Mouse (Mus musculus): ENCODE measurements around the gene Zbtb8os. TPM values are rescaled to one million over a fixed set of nuclear protein-coding genes. Genes with fewer than 3 reads are reported as not detected.

Gene Zbtb8os
- polyA plus RNA-seq (2015; fragmentation: Nextera tagmentation; extraction: Ambion mirVana): 55.9 and 60.8 TPM in 2 replicates

DNA sequence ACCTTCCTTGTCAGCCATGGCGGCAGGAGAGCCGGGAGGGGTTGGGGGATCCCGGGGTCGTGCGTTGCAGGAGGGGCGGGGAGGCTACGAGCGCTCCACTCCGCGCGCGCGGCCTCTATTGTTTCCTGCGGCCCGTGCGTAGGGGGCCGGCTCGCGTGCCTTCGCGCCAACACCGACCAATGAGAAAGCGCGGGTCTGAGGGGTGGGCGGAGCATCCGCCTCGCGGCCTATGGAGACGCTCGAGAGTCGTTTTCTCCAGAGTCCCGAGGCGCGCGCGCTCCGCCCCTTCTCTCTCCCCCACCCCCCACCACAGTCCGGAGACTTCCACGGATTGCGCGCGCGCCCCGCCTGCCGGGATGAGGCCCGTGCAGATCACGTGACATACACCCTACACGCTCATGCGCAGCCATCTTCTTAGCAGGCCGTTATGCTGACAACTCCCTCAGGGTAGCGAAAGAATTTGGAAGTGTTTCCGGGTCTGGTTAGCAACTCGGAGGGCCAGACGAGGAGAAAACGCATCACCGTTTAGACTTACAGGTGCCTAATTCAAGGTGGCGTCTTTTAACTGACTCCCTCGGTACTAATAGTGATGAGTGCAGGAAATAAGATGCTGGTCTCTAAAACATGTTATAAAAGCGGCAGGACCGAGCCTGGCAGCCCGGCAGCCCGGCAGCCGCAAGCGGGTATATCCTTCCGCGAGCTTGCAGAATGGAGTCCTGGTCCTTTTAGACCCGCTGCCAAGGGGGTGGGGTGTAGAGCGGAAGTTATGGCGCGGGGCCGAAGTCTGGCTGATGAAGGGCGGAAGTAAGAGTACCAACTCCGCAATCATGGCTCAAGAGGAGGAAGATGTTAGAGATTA is at the start of gene Zbtb8os, which contains the start of gene Rbbp4:
Gene Zbtb8os, plus strand, starts transcription at position 480 of the 859 bp plus-strand sequence.
Gene Rbbp4, minus strand, starts transcription at position 155 of the 859 bp plus-strand sequence.
- TF ChIP-seq CTCF (IDR thresholded peaks at IDR 0.05; ENCODE audit: low read depth): peak; percentile 30; the same call in 1 of the 2 replicates
- WGBS: under 1% methylated on average over 64 of the region's 73 CpGs
- Histone ChIP-seq H3K9me3 (replicated peaks; ENCODE audit: low read length) (no peaks in the 10 kb centered on the region), H3K27me3 (ENCODE audit: insufficient read depth, low read length) (no peaks in the 10 kb centered on the region), H3K9ac (ENCODE audit: low read depth, low read length) (peak within 1 kb of the TSS; percentile 97), H3K4me3 (replicated peaks; ENCODE audit: low read depth, low read length) (peak within 1 kb of the TSS; percentile 92), H3K36me3 (ENCODE audit: insufficient read depth, low read length) (peaks cover 8% of the 10 kb centered on the region; the same call in 1 of the 2 replicates), H3K4me2 (ENCODE audit: low read length) (peak within 1 kb of the TSS; percentile 86), H3K4me1 (replicated peaks; ENCODE audit: insufficient read depth, low read length) (peaks cover 19% of the 10 kb centered on the region; the same call in 1 of the 2 replicates), H3K27ac (peak within 1 kb of the TSS; percentile 98)
- DNase-seq (ENCODE audit: low spot score): peak; percentile 99
- peak; percentile 97 for ATAC-seq (replicated peaks; ENCODE audit: low FRiP score, low read depth)

DNA sequence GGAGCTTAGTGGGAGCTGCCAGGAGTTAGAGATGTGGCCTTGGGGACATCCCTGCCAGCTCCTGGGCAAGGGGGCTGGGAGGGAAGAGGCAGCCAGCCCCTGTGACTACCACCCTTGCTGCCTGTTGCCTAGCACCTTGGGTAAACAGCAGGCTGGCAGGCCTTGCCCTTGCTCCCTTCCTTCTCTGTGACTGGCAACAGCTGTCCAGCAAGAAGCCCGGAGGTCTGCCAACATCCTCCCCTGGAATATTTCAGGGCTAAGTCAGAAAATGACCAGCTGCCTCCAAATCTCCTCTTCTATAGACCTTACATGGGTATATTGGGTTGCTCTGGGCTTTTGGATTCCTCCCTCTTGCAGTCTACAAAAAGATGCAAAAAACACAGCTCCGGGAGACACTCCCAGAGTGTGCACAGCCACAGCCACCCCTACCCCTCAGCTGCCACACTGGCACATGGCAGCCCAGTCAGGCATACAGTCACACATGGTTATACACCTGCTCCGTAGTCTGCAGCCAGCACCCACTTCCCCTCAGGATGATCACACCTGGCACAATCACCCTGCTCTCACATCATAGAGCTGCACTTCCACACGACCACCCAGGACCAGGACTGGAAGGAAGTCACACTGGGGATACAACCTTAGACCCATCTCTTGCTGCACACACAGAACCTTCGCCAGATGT is 49.4 kb upstream of the Zbtb8os start:
- H3K27me3 ChIP-seq (ENCODE audit: insufficient read depth, low read length): no peaks in the 10 kb centered on the region
- H3K9me3 ChIP-seq (replicated peaks; ENCODE audit: low read length): no peaks in the 10 kb centered on the region
- no peak for TF ChIP-seq CTCF (IDR thresholded peaks at IDR 0.05; ENCODE audit: low read depth)
- 39% methylated on average over 5 of the region's 5 CpGs for whole genome bisulfite sequencing
- no peak overlapping the region for H3K9ac ChIP-seq (ENCODE audit: low read depth, low read length)
- ATAC-seq (replicated peaks; ENCODE audit: low FRiP score, low read depth) (no peak; the same call in 1 of the 2 replicates), DNase-seq (ENCODE audit: low spot score) (no peak)
- no peak overlapping the region for H3K4me3 ChIP-seq (replicated peaks; ENCODE audit: low read depth, low read length)
- no peaks in the 10 kb centered on the region for H3K36me3 ChIP-seq (ENCODE audit: insufficient read depth, low read length)
- 0 out of 2 replicates have a peak, but pooled peaks cover 6% of the 10 kb centered on the region for H3K4me1 ChIP-seq (replicated peaks; ENCODE audit: insufficient read depth, low read length)
- no peak overlapping the region for H3K27ac ChIP-seq
- peak overlapping the region; percentile 98; the same call in 1 of the 2 replicates for H3K4me2 ChIP-seq (ENCODE audit: low read length)

DNA sequence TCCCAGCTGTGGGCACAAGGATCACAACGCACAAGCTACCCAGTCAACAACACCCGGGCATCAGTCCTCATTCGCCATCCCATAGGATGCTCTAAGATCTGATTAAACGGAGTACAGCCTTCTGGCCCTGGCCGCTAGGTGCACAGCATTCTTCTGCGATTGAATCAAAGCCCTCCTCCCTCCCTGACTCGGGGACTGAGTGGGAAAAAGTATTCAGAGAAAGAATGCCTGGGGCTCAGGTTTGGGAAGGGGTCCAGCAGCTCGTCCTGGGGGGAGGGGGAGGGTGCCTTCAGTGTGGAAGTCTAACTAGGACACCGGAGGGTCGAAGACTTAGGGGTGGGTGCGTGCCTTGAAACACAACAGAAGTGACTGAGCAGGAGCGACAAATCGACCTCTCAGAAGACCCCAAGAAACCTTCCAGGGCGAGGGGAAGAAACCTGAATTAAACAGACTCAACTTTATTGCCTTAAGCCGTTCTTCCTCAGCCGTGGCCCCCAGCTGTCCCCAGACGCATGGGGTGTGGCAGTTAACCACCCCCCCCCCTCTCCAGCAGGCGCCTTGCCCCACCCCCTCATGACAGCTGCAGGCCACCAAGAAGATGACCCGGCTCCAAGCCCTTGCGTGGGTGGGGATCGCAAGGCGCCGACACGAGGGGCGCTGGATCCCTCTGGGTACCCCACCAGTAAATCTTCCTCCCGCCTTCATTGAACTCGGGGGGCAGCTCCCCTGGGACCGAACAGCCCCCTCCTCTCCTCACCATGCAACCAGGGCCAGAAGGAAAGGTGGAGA is 48.6 kb upstream of the Zbtb8os start:
- 0 out of 2 replicates have a peak, but pooled peaks cover 6% of the 10 kb centered on the region for H3K4me1 ChIP-seq (replicated peaks; ENCODE audit: insufficient read depth, low read length)
- WGBS: 2% methylated on average over 26 of the region's 28 CpGs
- ATAC-seq (replicated peaks; ENCODE audit: low FRiP score, low read depth) (peak; percentile 27; the same call in 1 of the 2 replicates), DNase-seq (ENCODE audit: low spot score) (peak; percentile 64)
- H3K36me3 ChIP-seq (ENCODE audit: insufficient read depth, low read length): no peaks in the 10 kb centered on the region
- H3K4me2 ChIP-seq (ENCODE audit: low read length): peak overlapping the region; percentile 98
- H3K27me3 ChIP-seq (ENCODE audit: insufficient read depth, low read length): no peaks in the 10 kb centered on the region
- TF ChIP-seq CTCF (IDR thresholded peaks at IDR 0.05; ENCODE audit: low read depth): peak; percentile 39; the same call in 1 of the 2 replicates
- H3K27ac ChIP-seq: no peak overlapping the region
- H3K4me3 ChIP-seq (replicated peaks; ENCODE audit: low read depth, low read length): peak overlapping the region; percentile 52
- H3K9me3 ChIP-seq (replicated peaks; ENCODE audit: low read length): no peaks in the 10 kb centered on the region
- peak overlapping the region; percentile 54 for H3K9ac ChIP-seq (ENCODE audit: low read depth, low read length)

DNA sequence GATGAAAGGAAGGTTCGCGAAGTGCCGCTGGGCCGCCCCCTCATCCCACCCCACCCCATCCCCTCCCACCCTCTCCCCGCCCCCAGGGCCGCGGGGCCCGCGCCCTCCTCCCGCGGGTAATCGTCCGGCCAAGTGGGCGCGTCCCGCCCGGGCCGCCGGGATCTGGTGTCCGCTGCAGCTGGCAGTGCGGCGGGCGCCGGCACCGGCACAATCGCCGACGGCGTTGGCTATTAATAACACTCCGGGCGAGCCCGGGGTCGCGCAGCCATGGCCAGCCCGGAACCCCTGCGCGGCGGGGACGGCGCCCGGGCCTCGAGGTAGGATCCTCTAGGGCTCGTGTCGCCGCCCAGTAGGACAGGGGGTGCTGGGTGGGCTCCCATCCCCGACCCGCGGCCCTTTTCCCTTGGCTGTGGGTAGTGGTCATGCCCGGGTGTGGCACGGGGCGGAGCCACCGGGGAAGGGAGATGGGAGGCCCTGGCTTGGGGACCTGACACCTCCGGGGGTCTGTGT is 48.0 kb upstream of the Zbtb8os start, which contains the start of gene Sync:
Gene Sync, plus strand, starts transcription at position 146 of the 510 bp plus-strand sequence.
- DNase-seq (ENCODE audit: low spot score): no peak
- TF ChIP-seq CTCF (IDR thresholded peaks at IDR 0.05; ENCODE audit: low read depth): no peak
- Histone ChIP-seq H3K9ac (ENCODE audit: low read depth, low read length) (peak within 1 kb of the TSS; percentile 54), H3K36me3 (ENCODE audit: insufficient read depth, low read length) (no peaks in the 10 kb centered on the region), H3K9me3 (replicated peaks; ENCODE audit: low read length) (no peaks in the 10 kb centered on the region), H3K4me3 (replicated peaks; ENCODE audit: low read depth, low read length) (peak within 1 kb of the TSS; percentile 52), H3K27ac (0 out of 2 replicates have a peak within 1 kb of the TSS, but pooled peaks have one; percentile 15), H3K4me2 (ENCODE audit: low read length) (peak within 1 kb of the TSS; percentile 98), H3K4me1 (replicated peaks; ENCODE audit: insufficient read depth, low read length) (0 out of 2 replicates have a peak, but pooled peaks cover 6% of the 10 kb centered on the region), H3K27me3 (ENCODE audit: insufficient read depth, low read length) (no peaks in the 10 kb centered on the region)
- 1% methylated on average over 48 of the region's 53 CpGs for WGBS
- ATAC-seq (replicated peaks; ENCODE audit: low FRiP score, low read depth): peak; percentile 61

DNA sequence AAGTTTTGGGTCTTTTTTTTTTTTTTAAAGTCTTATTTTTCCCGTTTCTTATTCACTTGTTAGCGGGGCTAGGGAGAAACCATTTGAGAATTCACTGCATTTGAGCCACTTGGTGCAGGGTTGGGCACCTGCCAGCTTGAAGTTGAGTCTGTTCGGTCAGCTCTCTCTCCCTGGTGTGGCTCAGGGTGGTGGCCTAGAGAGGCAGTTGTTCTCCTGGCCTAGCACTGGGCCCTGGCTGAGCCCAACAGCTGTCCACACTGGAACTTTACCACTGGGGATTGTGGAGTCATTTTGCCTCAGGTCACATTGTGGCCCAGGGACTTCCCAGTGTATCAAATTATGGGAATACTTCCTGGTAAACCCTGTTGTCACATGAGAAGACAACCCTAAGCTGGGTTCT is 47.4 kb upstream of the Zbtb8os start:
- no peaks in the 10 kb centered on the region for H3K27me3 ChIP-seq (ENCODE audit: insufficient read depth, low read length)
- no peaks in the 10 kb centered on the region for H3K36me3 ChIP-seq (ENCODE audit: insufficient read depth, low read length)
- WGBS: 15% methylated on average over 3 of the region's 3 CpGs
- no peak for DNase-seq (ENCODE audit: low spot score)
- no peak overlapping the region; the same call in 1 of the 2 replicates for H3K4me3 ChIP-seq (replicated peaks; ENCODE audit: low read depth, low read length)
- H3K27ac ChIP-seq: 0 out of 2 replicates have a peak overlapping the region, but pooled peaks have one; percentile 15
- no peak for TF ChIP-seq CTCF (IDR thresholded peaks at IDR 0.05; ENCODE audit: low read depth)
- no peak for ATAC-seq (replicated peaks; ENCODE audit: low FRiP score, low read depth)
- H3K4me1 ChIP-seq (replicated peaks; ENCODE audit: insufficient read depth, low read length): peaks cover 7% of the 10 kb centered on the region; the same call in 1 of the 2 replicates
- H3K9ac ChIP-seq (ENCODE audit: low read depth, low read length): no peak overlapping the region
- H3K4me2 ChIP-seq (ENCODE audit: low read length): peak overlapping the region; percentile 98; the same call in 1 of the 2 replicates
- H3K9me3 ChIP-seq (replicated peaks; ENCODE audit: low read length): no peaks in the 10 kb centered on the region

Measured in kidney, postnatal 0 days (tissue).